In the genomic region with DNA sequence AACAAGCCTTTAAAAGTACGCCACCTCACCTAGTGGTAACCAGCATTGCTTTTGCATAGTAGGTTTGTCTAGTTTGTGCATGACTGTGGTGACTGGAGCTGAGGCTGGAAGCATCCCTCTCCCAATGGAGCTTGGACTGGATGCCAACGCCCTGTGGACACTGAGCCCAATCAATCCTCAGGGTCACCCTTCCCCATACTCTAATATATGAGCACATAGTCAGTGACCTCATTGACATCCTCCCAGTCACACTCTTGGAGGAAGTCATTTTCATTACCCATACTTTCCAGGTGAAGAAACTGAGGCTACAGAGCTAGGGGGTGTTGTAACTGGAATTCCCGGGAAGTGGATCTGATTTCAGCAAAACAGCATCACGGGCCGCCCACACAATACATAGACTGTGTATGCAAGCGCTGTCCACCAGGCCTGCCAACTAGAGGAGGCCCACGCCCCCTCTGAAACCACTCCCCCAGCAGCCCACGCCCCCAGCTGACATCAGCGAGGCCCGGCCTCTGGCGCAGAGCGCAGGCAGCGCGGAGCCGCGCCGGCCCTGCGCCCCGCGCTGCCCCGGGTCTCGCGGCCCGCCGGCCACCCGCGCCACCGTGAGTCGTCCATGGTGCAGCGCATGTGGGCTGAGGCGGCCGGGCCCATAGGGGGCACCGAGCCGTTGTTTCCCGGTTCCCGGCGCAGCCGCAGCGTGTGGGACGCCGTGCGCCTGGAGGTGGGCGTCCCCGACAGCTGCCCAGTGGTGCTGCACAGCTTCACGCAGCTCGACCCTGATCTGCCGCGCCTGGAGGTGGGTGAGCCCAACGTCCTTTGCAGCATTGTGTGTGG, we compare ENCODE assay signal across 8 mouse cellular contexts. TPM values are rescaled to one million over a fixed set of nuclear protein-coding genes. Genes with fewer than 3 reads are reported as not detected.
DNase-seq lines count a peak whose midpoint lies in the region; ATAC-seq and TF ChIP-seq lines count a peak whose summit lies in the region.

No protein-coding gene starts in this region.

- 6% methylated on average over 48 of the region's 49 CpGs for WGBS in forebrain, postnatal 0 days
- 2% methylated on average over 48 of the region's 49 CpGs for WGBS in lung, embryonic 16.5 days

- peaks cover 5% of the 10 kb centered on the region for H3K4me1 ChIP-seq in G1E (ENCODE audit: insufficient read depth, low read depth, low read length)
- peaks cover 51% of the 10 kb centered on the region for H3K4me1 ChIP-seq in forebrain, postnatal 0 days (ENCODE audit: insufficient read depth)
- peaks cover 49% of the 10 kb centered on the region for H3K4me1 ChIP-seq in lung, embryonic 16.5 days (replicated peaks; ENCODE audit: control insufficient read depth, insufficient read depth, low read length)

- no peaks in the 10 kb centered on the region for H3K9me3 ChIP-seq in G1E (replicated peaks)
- no peaks in the 10 kb centered on the region for H3K9me3 ChIP-seq in forebrain, postnatal 0 days (ENCODE audit: low read length)
- H3K9me3 ChIP-seq in lung, embryonic 16.5 days (ENCODE audit: control insufficient read depth, low read length), result no peaks in the 10 kb centered on the region

- ATAC-seq in G1E (ENCODE audit: extremely low read depth, insufficient number of reproducible peaks, low FRiP score, poor library complexity, severe bottlenecking), result no peak
- peak; percentile 91 for ATAC-seq in forebrain, postnatal 0 days
- ATAC-seq in lung, embryonic 16.5 days (ENCODE audit: low read depth), result peak; percentile 96

- DNase-seq in G1E (ENCODE audit: low spot score), result no peak
- peak; percentile 89 to 93 for DNase-seq in cerebellum, adult 18-20 months
- peak; percentile 85 for DNase-seq in forebrain, postnatal 0 days
- DNase-seq in heart, postnatal 4 days, result peak; percentile 93
- peak; percentile 80 for DNase-seq in layer of hippocampus, adult 9-10 months (ENCODE audit: low spot score)
- DNase-seq in ovary, postnatal 14 days (ENCODE audit: low spot score), result peak; percentile 86
- DNase-seq in thymus, postnatal 25 days, result peak; percentile 73

- H3K9ac ChIP-seq in forebrain, postnatal 0 days, result peak overlapping the region; percentile 68
- peak overlapping the region; percentile 77 for H3K9ac ChIP-seq in lung, embryonic 16.5 days (ENCODE audit: low read length)

- no peak for TF ChIP-seq CTCF in G1E (IDR thresholded peaks at IDR 0.05; ENCODE audit: low read depth, low read length)
- TF ChIP-seq CTCF in forebrain, postnatal 0 days (IDR thresholded peaks at IDR 0.05; ENCODE audit: low read depth), result 0 out of 2 replicates have a peak, but pooled peaks have one; percentile 2

- H3K36me3 ChIP-seq in G1E (replicated peaks), result no peaks in the 10 kb centered on the region
- H3K36me3 ChIP-seq in forebrain, postnatal 0 days (ENCODE audit: insufficient read depth), result no peaks in the 10 kb centered on the region
- no peaks in the 10 kb centered on the region for H3K36me3 ChIP-seq in lung, embryonic 16.5 days (ENCODE audit: control insufficient read depth, insufficient read depth, low read length)

- peak overlapping the region; percentile 87 for H3K4me2 ChIP-seq in forebrain, postnatal 0 days (ENCODE audit: low read depth)
- H3K4me2 ChIP-seq in lung, embryonic 16.5 days (ENCODE audit: low read depth, low read length), result peak overlapping the region; percentile 77

- peak overlapping the region; percentile 58; the same call in 1 of the 2 replicates for H3K4me3 ChIP-seq in G1E (ENCODE audit: low read depth, low read length)
- peak overlapping the region; percentile 48 for H3K4me3 ChIP-seq in forebrain, postnatal 0 days (ENCODE audit: low read depth, low read length)
- peak overlapping the region; percentile 76 for H3K4me3 ChIP-seq in lung, embryonic 16.5 days (ENCODE audit: low read length)

- peaks cover 69% of the 10 kb centered on the region for H3K27me3 ChIP-seq in G1E (ENCODE audit: insufficient read depth, low read length)
- H3K27me3 ChIP-seq in forebrain, postnatal 0 days (ENCODE audit: insufficient read depth, low read length), result no peaks in the 10 kb centered on the region
- no peaks in the 10 kb centered on the region for H3K27me3 ChIP-seq in lung, embryonic 16.5 days (ENCODE audit: control insufficient read depth, insufficient read depth, low read depth, low read length)

- peak overlapping the region; percentile 77 for H3K27ac ChIP-seq in forebrain, postnatal 0 days (ENCODE audit: low read depth, low read length)
- H3K27ac ChIP-seq in lung, embryonic 16.5 days (ENCODE audit: low read length), result peak overlapping the region; percentile 57

RNA-seq across cellular contexts. Expression of a gene that starts 20.2 kb away (rescaled TPM):
- total RNA-seq in G1E (2014; fragmentation: Nextera tagmentation) (not detected in 2 replicates), G1E (2017) (0.49 and 0.52 TPM in 2 replicates)
- polyA plus RNA-seq in G1E (2012), result 0.02 TPM in 1 of 2 replicates, not detected in the other
- total RNA-seq in forebrain, postnatal 0 days (2014; rRNA removed), result 176 and 197 TPM in 2 replicates
- polyA plus RNA-seq in forebrain, postnatal 0 days (2015; fragmentation: Nextera tagmentation; extraction: Ambion mirVana), result 65.3 and 76.8 TPM in 2 replicates
- total RNA-seq in heart, postnatal 4 days (2021), result 10 to 100 TPM; 23.9 to 26.0 TPM
- 27.3 and 27.9 TPM in 2 replicates for polyA plus RNA-seq in lung, embryonic 16.5 days (2015; fragmentation: Nextera tagmentation; extraction: Ambion mirVana)

RNA-seq across cellular contexts. Expression of a gene that starts 27.3 kb away (rescaled TPM):
- total RNA-seq in G1E (2014; fragmentation: Nextera tagmentation) (not detected in 2 replicates), G1E (2017) (not detected in 2 replicates)
- not detected in 2 replicates for polyA plus RNA-seq in G1E (2012)
- total RNA-seq in forebrain, postnatal 0 days (2014; rRNA removed), result not detected in 2 replicates
- 1.8 and 2.3 TPM in 2 replicates for polyA plus RNA-seq in forebrain, postnatal 0 days (2015; fragmentation: Nextera tagmentation; extraction: Ambion mirVana)
- 1 to 10 TPM in 1 of 2 experiments, not detected in 1; 1.2 TPM for total RNA-seq in heart, postnatal 4 days (2021)
- 3.4 and 3.7 TPM in 2 replicates for polyA plus RNA-seq in lung, embryonic 16.5 days (2015; fragmentation: Nextera tagmentation; extraction: Ambion mirVana)

RNA-seq across cellular contexts. Expression of a gene that starts 30.0 kb away (rescaled TPM):
- not detected in 2 replicates for total RNA-seq in G1E (2014; fragmentation: Nextera tagmentation)
- not detected in 2 replicates for total RNA-seq in G1E (2017)
- not detected in 2 replicates for polyA plus RNA-seq in G1E (2012)
- total RNA-seq in forebrain, postnatal 0 days (2014; rRNA removed), result not detected in 2 replicates
- polyA plus RNA-seq in forebrain, postnatal 0 days (2015; fragmentation: Nextera tagmentation; extraction: Ambion mirVana), result not detected in 2 replicates
- not detected for total RNA-seq in heart, postnatal 4 days (2021)
- polyA plus RNA-seq in lung, embryonic 16.5 days (2015; fragmentation: Nextera tagmentation; extraction: Ambion mirVana), result 0.10 and 0.23 TPM in 2 replicates

RNA-seq across cellular contexts. Expression of a gene that starts 36.5 kb away (rescaled TPM):
- total RNA-seq in G1E (2014; fragmentation: Nextera tagmentation) (not detected in 2 replicates), G1E (2017) (not detected in 2 replicates)
- polyA plus RNA-seq in G1E (2012), result not detected in 2 replicates
- total RNA-seq in forebrain, postnatal 0 days (2014; rRNA removed), result 1.5 and 4.9 TPM in 2 replicates
- 0.47 and 0.54 TPM in 2 replicates for polyA plus RNA-seq in forebrain, postnatal 0 days (2015; fragmentation: Nextera tagmentation; extraction: Ambion mirVana)
- 1 to 10 TPM in 1 of 2 experiments, under 1 TPM in 1; 0.83 to 1.8 TPM for total RNA-seq in heart, postnatal 4 days (2021)
- 1.1 and 1.5 TPM in 2 replicates for polyA plus RNA-seq in lung, embryonic 16.5 days (2015; fragmentation: Nextera tagmentation; extraction: Ambion mirVana)

RNA-seq across cellular contexts. Expression of a gene that starts 50.4 kb away (rescaled TPM):
- total RNA-seq in G1E (2014; fragmentation: Nextera tagmentation), result 60.2 and 60.9 TPM in 2 replicates
- 16.6 and 19.0 TPM in 2 replicates for total RNA-seq in G1E (2017)
- polyA plus RNA-seq in G1E (2012), result 19.6 and 26.0 TPM in 2 replicates
- total RNA-seq in forebrain, postnatal 0 days (2014; rRNA removed), result 26.9 and 33.3 TPM in 2 replicates
- polyA plus RNA-seq in forebrain, postnatal 0 days (2015; fragmentation: Nextera tagmentation; extraction: Ambion mirVana), result 20.0 and 32.7 TPM in 2 replicates
- total RNA-seq in heart, postnatal 4 days (2021), result 10 to 100 TPM; 17.8 to 18.3 TPM
- polyA plus RNA-seq in lung, embryonic 16.5 days (2015; fragmentation: Nextera tagmentation; extraction: Ambion mirVana), result 45.0 and 45.7 TPM in 2 replicates

Comparison
In these comparisons a context has a peak if more than half of its experiments do, and no peak if none do; other contexts are left out.
1. RNA of a gene that starts 20.2 kb away (total RNA-seq): 176 to 197 TPM in forebrain, postnatal 0 days and 23.9 to 26.0 TPM in heart, postnatal 4 days; 0.49 to 0.52 TPM in G1E; every median in the first group is over 10 times any median in the second.
2. Peak in every context shown above with its lines, with median percentiles within 50 percentile points of each other: H3K4me3 ChIP-seq.